8 mouse cellular contexts compared by ENCODE assay signal in genomic region chr15:85613358-85614266, GRCm38 (mm10). TPM values are rescaled to one million over a fixed set of nuclear protein-coding genes. Genes with fewer than 3 reads are reported as not detected.
A peak's percentile ranks its signal among the peaks of the same experiment; 100 is the strongest.
DNase-seq lines count a peak whose midpoint lies in the region; ATAC-seq and TF ChIP-seq lines count a peak whose summit lies in the region.

No protein-coding gene starts in this region.

- H3K36me3 ChIP-seq in forebrain, embryonic 15.5 days, result no peaks in the 10 kb centered on the region
- H3K36me3 ChIP-seq in kidney, embryonic 16.5 days (ENCODE audit: insufficient read depth, low read length), result no peaks in the 10 kb centered on the region
- no peaks in the 10 kb centered on the region for H3K36me3 ChIP-seq in lung, embryonic 14.5 days (ENCODE audit: insufficient read depth)

- no peak overlapping the region for H3K4me2 ChIP-seq in forebrain, embryonic 15.5 days (replicated peaks)
- H3K4me2 ChIP-seq in kidney, embryonic 16.5 days (replicated peaks; ENCODE audit: low read depth, low read length), result no peak overlapping the region
- H3K4me2 ChIP-seq in lung, embryonic 14.5 days, result no peak overlapping the region

- no peak overlapping the region for H3K4me3 ChIP-seq in forebrain, embryonic 15.5 days
- H3K4me3 ChIP-seq in kidney, embryonic 16.5 days (ENCODE audit: low read length), result no peak overlapping the region
- H3K4me3 ChIP-seq in lung, embryonic 14.5 days (ENCODE audit: low read depth, low read length), result no peak overlapping the region

- H3K27me3 ChIP-seq in forebrain, embryonic 15.5 days, result 0 out of 2 replicates have a peak, but pooled peaks cover 5% of the 10 kb centered on the region
- no peaks in the 10 kb centered on the region for H3K27me3 ChIP-seq in kidney, embryonic 16.5 days (ENCODE audit: insufficient read depth, low read length)
- 0 out of 2 replicates have a peak, but pooled peaks cover 3% of the 10 kb centered on the region for H3K27me3 ChIP-seq in lung, embryonic 14.5 days (ENCODE audit: insufficient read depth, low read length)

- H3K9me3 ChIP-seq in forebrain, embryonic 15.5 days, result no peaks in the 10 kb centered on the region
- H3K9me3 ChIP-seq in kidney, embryonic 16.5 days (ENCODE audit: low read length), result no peaks in the 10 kb centered on the region
- no peaks in the 10 kb centered on the region for H3K9me3 ChIP-seq in lung, embryonic 14.5 days (ENCODE audit: low read depth, low read length)

- H3K27ac ChIP-seq in forebrain, embryonic 15.5 days (replicated peaks), result peak overlapping the region; percentile 93
- peak overlapping the region; percentile 73 for H3K27ac ChIP-seq in kidney, embryonic 16.5 days (ENCODE audit: low read length)
- H3K27ac ChIP-seq in lung, embryonic 14.5 days (ENCODE audit: low read depth), result peak overlapping the region; percentile 52; the same call in 1 of the 2 replicates

- 43% methylated on average over 17 of the region's 17 CpGs for WGBS in forebrain, embryonic 15.5 days
- 67% methylated on average over 17 of the region's 17 CpGs for WGBS in kidney, embryonic 16.5 days
- 61% methylated on average over 17 of the region's 17 CpGs for WGBS in lung, embryonic 14.5 days

- H3K4me1 ChIP-seq in forebrain, embryonic 15.5 days, result peaks cover 41% of the 10 kb centered on the region
- H3K4me1 ChIP-seq in kidney, embryonic 16.5 days (ENCODE audit: insufficient read depth, low read length), result peaks cover 44% of the 10 kb centered on the region
- peaks cover 16% of the 10 kb centered on the region for H3K4me1 ChIP-seq in lung, embryonic 14.5 days (ENCODE audit: insufficient read depth)

- ATAC-seq in forebrain, embryonic 15.5 days (replicated peaks), result peak; percentile 84
- peak; percentile 43 for ATAC-seq in kidney, embryonic 16.5 days (ENCODE audit: low FRiP score, low TSS enrichment)
- ATAC-seq in lung, embryonic 14.5 days (ENCODE audit: insufficient read depth), result no peak

- peak overlapping the region; percentile 16; the same call in 1 of the 2 replicates for H3K9ac ChIP-seq in forebrain, embryonic 15.5 days (replicated peaks)
- peak overlapping the region; percentile 29; the same call in 1 of the 2 replicates for H3K9ac ChIP-seq in kidney, embryonic 16.5 days (replicated peaks; ENCODE audit: low read length)
- H3K9ac ChIP-seq in lung, embryonic 14.5 days, result 0 out of 2 replicates have a peak overlapping the region, but pooled peaks have one; percentile 16

- DNase-seq in cerebellum, adult 18-20 months, result peak; percentile 43 to 50
- no peak for DNase-seq in cerebellum, adult 11 months
- peak; percentile 84 for DNase-seq in 3134 (ENCODE audit: extremely low read depth, insufficient read length, low spot score)
- peak; percentile 62 for DNase-seq in lung, embryonic 14.5 days
- peak; percentile 70 for DNase-seq in right cerebral cortex, postnatal 4 days
- DNase-seq in spleen, postnatal 36 days (ENCODE audit: low spot score in 2 of 2), result no peak

- TF ChIP-seq CTCF in lung, embryonic 14.5 days (IDR thresholded peaks at IDR 0.05; ENCODE audit: low read depth), result no peak

RNA-seq across cellular contexts. Expression of gene Wnt7b, which starts 31.3 kb away (rescaled TPM):
- 132 and 133 TPM in 2 replicates for polyA plus RNA-seq in forebrain, embryonic 15.5 days (2015; fragmentation: Nextera tagmentation; extraction: Ambion mirVana)
- polyA plus RNA-seq in kidney, embryonic 16.5 days (2015; fragmentation: Nextera tagmentation; extraction: Ambion mirVana), result 21.2 and 22.5 TPM in 2 replicates
- polyA plus RNA-seq in lung, embryonic 14.5 days (2014; fragmentation: Nextera tagmentation; extraction: Ambion mirVana), result 65.7 and 77.0 TPM in 2 replicates

Comparison
In these comparisons a context has a peak if more than half of its experiments do, and no peak if none do; other contexts are left out.
1. DNase-seq: peak in cerebellum, adult 18-20 months (2 of 2), 3134 (single experiment), lung, embryonic 14.5 days (single experiment) and right cerebral cortex, postnatal 4 days (single experiment); none in cerebellum, adult 11 months (single experiment) and spleen, postnatal 36 days (0 of 2).
2. Peak in every context shown above with its lines, with median percentiles within 50 percentile points of each other: H3K27ac ChIP-seq and H3K9ac ChIP-seq.